Mouse (Mus musculus): ENCODE measurements at regions not wholly inside any gene's neighbourhood (a gene's known extent, or its start where the extent isn't known, plus 50 kb on each side); places are given as distances from the start of the nearest gene placed in this dataset.

DNA sequence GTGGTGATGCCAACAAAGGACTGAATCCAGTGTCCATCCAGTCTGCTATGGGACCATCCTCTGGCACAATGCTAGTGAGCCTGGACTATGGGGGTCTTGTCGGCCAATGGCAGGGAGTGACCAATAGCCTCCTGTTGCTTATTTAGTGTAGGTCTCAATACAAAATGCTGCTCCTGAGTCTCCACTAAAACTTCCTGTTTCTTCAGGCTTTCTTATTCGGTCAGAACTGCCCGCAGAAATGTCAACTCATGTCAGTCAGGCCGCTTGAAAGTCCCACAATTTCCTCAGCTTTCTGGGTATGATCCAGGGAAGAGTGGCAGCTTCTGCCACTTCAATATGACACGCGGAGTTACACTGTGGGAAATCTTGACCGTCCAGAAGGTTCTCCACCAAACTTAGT, 94.7 kb upstream of the Jazf1 start:
- H3K36me3 ChIP-seq (ENCODE audit: control insufficient read depth, insufficient read depth, low read length, poor library complexity, severe bottlenecking): no peaks in the 10 kb centered on the region
- TF ChIP-seq CTCF (IDR thresholded peaks at IDR 0.05; ENCODE audit: low read depth, low read length) (no peak), EP300 (IDR thresholded peaks at IDR 0.05; ENCODE audit: insufficient read depth, low read depth, low read length) (no peak), POLR2A (IDR thresholded peaks at IDR 0.05; ENCODE audit: insufficient read depth, low read length) (no peak)
- H3K9ac ChIP-seq (ENCODE audit: low read depth, poor library complexity, severe bottlenecking): no peak overlapping the region
- H3K9me3 ChIP-seq (replicated peaks; ENCODE audit: control insufficient read depth, insufficient read depth, low read length, poor library complexity, severe bottlenecking): no peaks in the 10 kb centered on the region
- no peak overlapping the region for H3K4me3 ChIP-seq (ENCODE audit: low read depth, low read length)
- peaks cover 2% of the 10 kb centered on the region for H3K4me1 ChIP-seq (ENCODE audit: control insufficient read depth, insufficient read depth, low read length)
- no peak overlapping the region for H3K27ac ChIP-seq (ENCODE audit: insufficient read depth, low read length)
- H3K27me3 ChIP-seq (ENCODE audit: control insufficient read depth, insufficient read depth, low read length, poor library complexity, severe bottlenecking): no peaks in the 10 kb centered on the region

GRCm38 (mm10) chr6:53161627-53162026, 93.2 kb upstream of the Jazf1 start:
- no peaks in the 10 kb centered on the region for H3K9me3 ChIP-seq (replicated peaks; ENCODE audit: control insufficient read depth, insufficient read depth, low read length, poor library complexity, severe bottlenecking)
- no peak overlapping the region for H3K4me3 ChIP-seq (ENCODE audit: low read depth, low read length)
- no peaks in the 10 kb centered on the region for H3K27me3 ChIP-seq (ENCODE audit: control insufficient read depth, insufficient read depth, low read length, poor library complexity, severe bottlenecking)
- no peak overlapping the region for H3K27ac ChIP-seq (ENCODE audit: insufficient read depth, low read length)
- H3K9ac ChIP-seq (ENCODE audit: low read depth, poor library complexity, severe bottlenecking): no peak overlapping the region
- TF ChIP-seq CTCF (IDR thresholded peaks at IDR 0.05; ENCODE audit: low read depth, low read length) (no peak), POLR2A (IDR thresholded peaks at IDR 0.05; ENCODE audit: insufficient read depth, low read length) (no peak), EP300 (IDR thresholded peaks at IDR 0.05; ENCODE audit: insufficient read depth, low read depth, low read length) (no peak)
- H3K36me3 ChIP-seq (ENCODE audit: control insufficient read depth, insufficient read depth, low read length, poor library complexity, severe bottlenecking): no peaks in the 10 kb centered on the region
- H3K4me1 ChIP-seq (ENCODE audit: control insufficient read depth, insufficient read depth, low read length): peaks cover 2% of the 10 kb centered on the region

DNA sequence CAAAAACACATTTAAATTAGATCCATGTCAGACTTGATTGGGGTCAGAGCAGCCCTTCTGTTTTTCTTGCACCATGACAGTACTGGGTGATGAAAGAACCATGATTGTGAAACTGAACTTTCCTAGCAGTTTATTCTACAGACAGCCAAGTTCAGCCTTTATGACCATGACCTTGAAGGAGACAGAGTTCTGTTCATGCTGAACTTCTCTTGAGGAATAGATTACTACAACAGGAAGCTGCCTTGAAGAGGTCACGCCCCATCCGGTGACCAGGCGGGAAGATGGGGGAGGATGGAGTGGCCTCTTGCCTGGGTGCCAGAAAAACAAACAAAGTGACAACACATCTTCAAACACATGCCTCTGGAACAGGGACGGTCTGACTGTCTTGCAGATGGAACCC, 86.2 kb upstream of the Jazf1 start:
- no peak overlapping the region for H3K4me3 ChIP-seq (ENCODE audit: low read depth, low read length)
- no peaks in the 10 kb centered on the region for H3K9me3 ChIP-seq (replicated peaks; ENCODE audit: control insufficient read depth, insufficient read depth, low read length, poor library complexity, severe bottlenecking)
- H3K27ac ChIP-seq (ENCODE audit: insufficient read depth, low read length): no peak overlapping the region
- no peaks in the 10 kb centered on the region for H3K27me3 ChIP-seq (ENCODE audit: control insufficient read depth, insufficient read depth, low read length, poor library complexity, severe bottlenecking)
- TF ChIP-seq CTCF (IDR thresholded peaks at IDR 0.05; ENCODE audit: low read depth, low read length) (no peak), POLR2A (IDR thresholded peaks at IDR 0.05; ENCODE audit: insufficient read depth, low read length) (no peak)
- H3K36me3 ChIP-seq (ENCODE audit: control insufficient read depth, insufficient read depth, low read length, poor library complexity, severe bottlenecking): no peaks in the 10 kb centered on the region
- no peak overlapping the region for H3K9ac ChIP-seq (ENCODE audit: low read depth, poor library complexity, severe bottlenecking)
- H3K4me1 ChIP-seq (ENCODE audit: control insufficient read depth, insufficient read depth, low read length): no peaks in the 10 kb centered on the region

GRCm38 (mm10) chr6:53147478-53147877, 79.0 kb upstream of the Jazf1 start:
- Histone ChIP-seq H3K4me1 (ENCODE audit: control insufficient read depth, insufficient read depth, low read length) (no peaks in the 10 kb centered on the region), H3K9ac (ENCODE audit: low read depth, poor library complexity, severe bottlenecking) (no peak overlapping the region), H3K36me3 (ENCODE audit: control insufficient read depth, insufficient read depth, low read length, poor library complexity, severe bottlenecking) (no peaks in the 10 kb centered on the region)

GRCm38 (mm10) chr6:53143846-53144584, 75.6 kb upstream of the Jazf1 start:
- Histone ChIP-seq H3K36me3 (ENCODE audit: control insufficient read depth, insufficient read depth, low read length, poor library complexity, severe bottlenecking) (no peaks in the 10 kb centered on the region), H3K9ac (ENCODE audit: low read depth, poor library complexity, severe bottlenecking) (no peak overlapping the region), H3K27ac (ENCODE audit: insufficient read depth, low read length) (no peak overlapping the region), H3K4me1 (ENCODE audit: control insufficient read depth, insufficient read depth, low read length) (no peaks in the 10 kb centered on the region), H3K9me3 (replicated peaks; ENCODE audit: control insufficient read depth, insufficient read depth, low read length, poor library complexity, severe bottlenecking) (no peaks in the 10 kb centered on the region), H3K27me3 (ENCODE audit: control insufficient read depth, insufficient read depth, low read length, poor library complexity, severe bottlenecking) (no peaks in the 10 kb centered on the region), H3K4me3 (ENCODE audit: low read depth, low read length) (no peak overlapping the region)
- peak; percentile 55 for TF ChIP-seq CTCF (IDR thresholded peaks at IDR 0.05; ENCODE audit: low read depth, low read length)
- TF ChIP-seq POLR2A (IDR thresholded peaks at IDR 0.05; ENCODE audit: insufficient read depth, low read length): no peak

More at GRCm38 (mm10) chr6:53147478-53147877, 79.0 kb upstream of the Jazf1 start:
- H3K27me3 ChIP-seq (ENCODE audit: control insufficient read depth, insufficient read depth, low read length, poor library complexity, severe bottlenecking): no peaks in the 10 kb centered on the region
- no peak overlapping the region for H3K27ac ChIP-seq (ENCODE audit: insufficient read depth, low read length)
- H3K4me3 ChIP-seq (ENCODE audit: low read depth, low read length): no peak overlapping the region
- TF ChIP-seq CTCF (IDR thresholded peaks at IDR 0.05; ENCODE audit: low read depth, low read length): no peak
- no peaks in the 10 kb centered on the region for H3K9me3 ChIP-seq (replicated peaks; ENCODE audit: control insufficient read depth, insufficient read depth, low read length, poor library complexity, severe bottlenecking)

DNA sequence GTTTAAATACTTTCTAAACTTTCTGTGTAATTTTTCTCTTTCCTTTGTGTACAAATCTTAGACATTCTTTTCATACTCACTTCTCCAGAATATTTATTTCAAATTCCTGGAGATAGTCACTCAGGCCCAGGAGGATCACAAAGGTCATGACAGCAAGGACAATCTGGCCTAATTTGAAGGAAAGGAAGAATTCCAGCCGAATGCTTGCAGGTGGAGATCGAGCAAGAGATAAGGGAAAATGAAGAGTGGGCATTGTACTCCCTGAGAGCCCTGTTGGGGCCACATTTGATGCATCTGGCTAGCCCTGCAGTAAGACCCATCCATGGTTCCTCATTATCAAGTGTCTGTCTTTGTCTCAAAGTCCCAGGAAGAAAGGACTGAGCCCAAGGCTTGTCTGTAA, 66.0 kb upstream of the Jazf1 start:
- Histone ChIP-seq H3K4me3 (ENCODE audit: low read depth, low read length) (no peak overlapping the region), H3K27ac (ENCODE audit: insufficient read depth, low read length) (no peak overlapping the region), H3K4me1 (ENCODE audit: control insufficient read depth, insufficient read depth, low read length) (no peaks in the 10 kb centered on the region), H3K27me3 (ENCODE audit: control insufficient read depth, insufficient read depth, low read length, poor library complexity, severe bottlenecking) (no peaks in the 10 kb centered on the region), H3K36me3 (ENCODE audit: control insufficient read depth, insufficient read depth, low read length, poor library complexity, severe bottlenecking) (no peaks in the 10 kb centered on the region), H3K9ac (ENCODE audit: low read depth, poor library complexity, severe bottlenecking) (no peak overlapping the region), H3K9me3 (replicated peaks; ENCODE audit: control insufficient read depth, insufficient read depth, low read length, poor library complexity, severe bottlenecking) (no peaks in the 10 kb centered on the region)
- no peak for TF ChIP-seq POLR2A (IDR thresholded peaks at IDR 0.05; ENCODE audit: insufficient read depth, low read length)
- no peak for TF ChIP-seq EP300 (IDR thresholded peaks at IDR 0.05; ENCODE audit: insufficient read depth, low read depth, low read length)
- TF ChIP-seq CTCF (IDR thresholded peaks at IDR 0.05; ENCODE audit: low read depth, low read length): no peak

Measured in ES-Bruce4 (cell line).